Mouse (Mus musculus) cortical plate, adult 2 months (tissue): Measurements from ENCODE around the gene Cntnap5b.

Experiments used
- CTCF ChIP-seq: fragments of 200-500 bp; IDR thresholded peaks from 2 replicates; pipeline ENCODE4 v1.5.1; 2011; ENCODE audit warnings: mild to moderate bottlenecking, control low read depth, low read length; ENCODE audit not compliant: insufficient read depth; ENCODE audit errors: extremely low read depth
- POLR2A ChIP-seq: fragments of 200-500 bp; IDR thresholded peaks from 2 replicates; pipeline ENCODE4 v1.6.1; 2011; ENCODE audit warnings: mild to moderate bottlenecking, low read length, control low read depth; ENCODE audit not compliant: insufficient read depth; ENCODE audit errors: extremely low read depth

DNA sequence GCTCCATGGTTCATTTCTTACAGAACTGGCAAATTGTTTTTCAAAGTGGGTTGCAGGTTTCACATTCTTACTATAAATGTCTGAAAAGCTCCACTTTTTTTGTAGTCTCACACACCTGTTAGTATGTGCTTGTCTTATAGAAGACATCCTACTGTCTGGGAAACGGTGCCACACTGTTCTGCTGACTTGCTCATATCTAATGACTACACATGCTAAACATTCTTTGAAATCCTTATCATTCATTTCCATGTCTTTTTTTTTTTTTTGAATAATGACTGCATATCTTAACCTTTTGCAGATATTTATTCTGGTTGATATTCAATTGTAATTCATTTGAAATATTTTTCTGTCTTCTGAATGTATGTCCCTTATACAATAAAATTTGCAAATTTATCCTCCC, 613.7 kb downstream of the Cntnap5b start:
- TF ChIP-seq CTCF: no peak
- no peak for TF ChIP-seq POLR2A
